Mouse (Mus musculus) liver, embryonic 13.5 days (tissue): ENCODE measurements around the gene Cradd. TPM values are rescaled to one million over a fixed set of nuclear protein-coding genes. Genes with fewer than 3 reads are reported as not detected.

Source experiments
- ATAC-seq: fragments of 200-750 bp; cut with Nextera tagmentation; 2 replicates; pipeline ENCODE4 v1.8.0; 2017; ENCODE audit warnings: low read depth, mild to moderate bottlenecking, moderate number of reproducible peaks, moderate library complexity
- DNase-seq: peaks from one replicate; pipeline ENCODE4 v3.0.0; 2022
- H3K27ac ChIP-seq: fragments of 300-500 bp; sonication (generic); 2 replicates; pipeline ENCODE4 v1.5.1; 2015; ENCODE audit warnings: moderate library complexity, mild to moderate bottlenecking, inconsistent platforms
- H3K27me3 ChIP-seq: fragments of 300-500 bp; sonication (generic); 2 replicates; pipeline ENCODE4 v1.6.1; 2015; ENCODE audit warnings: mild to moderate bottlenecking, inconsistent platforms
- H3K36me3 ChIP-seq: fragments of 300-500 bp; sonication (generic); 2 replicates; pipeline ENCODE4 v1.6.1; 2015; ENCODE audit warnings: mild to moderate bottlenecking, inconsistent platforms
- H3K4me1 ChIP-seq: fragments of 300-500 bp; sonication (generic); replicated peaks from 2 replicates; pipeline ENCODE4 v1.6.1; 2015; ENCODE audit warnings: inconsistent platforms
- H3K4me2 ChIP-seq: fragments of 300-500 bp; sonication (generic); 2 replicates; pipeline ENCODE4 v1.6.1; 2015; ENCODE audit warnings: inconsistent platforms, mild to moderate bottlenecking, moderate library complexity
- H3K4me3 ChIP-seq: fragments of 300-500 bp; sonication (generic); replicated peaks from 2 replicates; pipeline ENCODE4 v1.5.1; 2015; ENCODE audit warnings: mild to moderate bottlenecking, inconsistent platforms
- H3K9ac ChIP-seq: fragments of 300-500 bp; sonication (generic); 2 replicates; pipeline ENCODE4 v1.6.1; 2015; ENCODE audit warnings: mild to moderate bottlenecking, inconsistent platforms
- H3K9me3 ChIP-seq: fragments of 300-500 bp; sonication (generic); replicated peaks from 2 replicates; pipeline ENCODE4 v1.6.1; 2016; ENCODE audit warnings: inconsistent platforms
- WGBS: fragments of 180-500 bp; shearing (Covaris S2); methylation state at CpG from one replicate; pipeline ENCODE4 v1.1.7; 2015; ENCODE audit not compliant: insufficient replicate concordance; 5-methylcytosine and 5-hydroxymethylcytosine counted together
- polyA plus RNA-seq: library from polyadenylated mRNA; unstranded; fragments of >200 nt; fragmentation: Nextera tagmentation; extraction: Ambion mirVana; gene quantifications from 2 replicates; pipeline ENCODE4 v1.2.1, GENCODE M21; 2015

The Cradd gene
- polyA plus RNA-seq, 1 experiment from 2014 or later, result 3.3 TPM

- Histone ChIP-seq H3K4me1 (peaks cover 5% of the 10 kb centered on the region), H3K27ac (no peak overlapping the region), H3K27me3 (no peaks in the 10 kb centered on the region), H3K9me3 (no peaks in the 10 kb centered on the region), H3K9ac (no peak overlapping the region), H3K36me3 (no peaks in the 10 kb centered on the region), H3K4me3 (no peak overlapping the region), H3K4me2 (no peak overlapping the region)
- WGBS, result 70% methylated on average over 25 of the region's 26 CpGs
- no peak for DNase-seq
- ATAC-seq, result no peak
Observed at GRCm38 (mm10) chr10:95175423-95176120, 148.4 kb downstream of the Cradd start.

GRCm38 (mm10) chr10:95174260-95174659 is 149.7 kb downstream of the Cradd start:
- Histone ChIP-seq H3K4me3 (no peak overlapping the region), H3K27me3 (no peaks in the 10 kb centered on the region), H3K4me1 (no peaks in the 10 kb centered on the region), H3K4me2 (no peak overlapping the region), H3K27ac (no peak overlapping the region), H3K9me3 (no peaks in the 10 kb centered on the region), H3K36me3 (no peaks in the 10 kb centered on the region), H3K9ac (no peak overlapping the region)
- DNase-seq (no peak), ATAC-seq (no peak)
- WGBS, result 64% methylated on average over 6 of the region's 6 CpGs

- no peaks in the 10 kb centered on the region for H3K36me3 ChIP-seq
- WGBS, result 66% methylated on average over 9 of the region's 9 CpGs
- no peak for ATAC-seq
Observed at GRCm38 (mm10) chr10:95170721-95171354, 153.1 kb downstream of the Cradd start.

GRCm38 (mm10) chr10:95164949-95165348 is 159.0 kb downstream of the Cradd start:
- WGBS, result 47% methylated on average over 2 of the region's 2 CpGs
- ATAC-seq, result no peak
- no peaks in the 10 kb centered on the region for H3K27me3 ChIP-seq
- no peak overlapping the region for H3K4me3 ChIP-seq
- H3K4me1 ChIP-seq, result no peaks in the 10 kb centered on the region
- no peaks in the 10 kb centered on the region for H3K36me3 ChIP-seq
- H3K9ac ChIP-seq, result no peak overlapping the region
- H3K9me3 ChIP-seq, result no peaks in the 10 kb centered on the region
- H3K4me2 ChIP-seq, result no peak overlapping the region
- H3K27ac ChIP-seq, result no peak overlapping the region
- DNase-seq, result no peak

More at GRCm38 (mm10) chr10:95170721-95171354, 153.1 kb downstream of the Cradd start:
- Histone ChIP-seq H3K9me3 (no peaks in the 10 kb centered on the region), H3K27me3 (no peaks in the 10 kb centered on the region), H3K4me1 (no peaks in the 10 kb centered on the region), H3K4me2 (no peak overlapping the region), H3K9ac (no peak overlapping the region), H3K27ac (no peak overlapping the region), H3K4me3 (no peak overlapping the region)
- no peak for DNase-seq

- H3K4me3 ChIP-seq, result no peak overlapping the region
- no peak overlapping the region for H3K9ac ChIP-seq
- no peaks in the 10 kb centered on the region for H3K36me3 ChIP-seq
- no peaks in the 10 kb centered on the region for H3K4me1 ChIP-seq
- DNase-seq, result no peak
- no peak overlapping the region; the same call in 1 of the 2 replicates for H3K27ac ChIP-seq
- no peaks in the 10 kb centered on the region for H3K9me3 ChIP-seq
- H3K27me3 ChIP-seq, result 0 out of 2 replicates have a peak, but pooled peaks cover 3% of the 10 kb centered on the region
- no peak for ATAC-seq
- no peak overlapping the region for H3K4me2 ChIP-seq
- WGBS, result 45% methylated on average over 8 of the region's 8 CpGs
Observed at GRCm38 (mm10) chr10:95162691-95163374, 161.1 kb downstream of the Cradd start.

GRCm38 (mm10) chr10:95159675-95160256 is 164.2 kb downstream of the Cradd start:
- Histone ChIP-seq H3K9ac (no peak overlapping the region), H3K27ac (no peak overlapping the region), H3K9me3 (no peaks in the 10 kb centered on the region), H3K27me3 (0 out of 2 replicates have a peak, but pooled peaks cover 3% of the 10 kb centered on the region), H3K4me3 (no peak overlapping the region), H3K4me1 (no peaks in the 10 kb centered on the region), H3K4me2 (no peak overlapping the region), H3K36me3 (no peaks in the 10 kb centered on the region)
- WGBS, result 50% methylated on average over 9 of the region's 9 CpGs
- ATAC-seq, result no peak
- DNase-seq, result no peak

GRCm38 (mm10) chr10:95156410-95156809 is 167.5 kb downstream of the Cradd start:
- H3K9me3 ChIP-seq, result no peaks in the 10 kb centered on the region
- H3K9ac ChIP-seq, result no peak overlapping the region
- 0 out of 2 replicates have a peak, but pooled peaks cover 3% of the 10 kb centered on the region for H3K27me3 ChIP-seq
- no peak overlapping the region for H3K4me2 ChIP-seq
- no peak overlapping the region for H3K4me3 ChIP-seq
- no peak for DNase-seq
- no peaks in the 10 kb centered on the region for H3K36me3 ChIP-seq
- no peak for ATAC-seq
- H3K4me1 ChIP-seq, result no peaks in the 10 kb centered on the region
- H3K27ac ChIP-seq, result no peak overlapping the region
- 83% methylated on average over 5 of the region's 7 CpGs for whole genome bisulfite sequencing

- H3K4me3 ChIP-seq, result no peak overlapping the region
- DNase-seq (no peak), ATAC-seq (no peak)
- no peak overlapping the region for H3K9ac ChIP-seq
- no peaks in the 10 kb centered on the region for H3K4me1 ChIP-seq
- no peak overlapping the region for H3K4me2 ChIP-seq
- no peaks in the 10 kb centered on the region for H3K36me3 ChIP-seq
- WGBS, result 24% methylated on average over 1 of the region's 1 CpGs
- no peaks in the 10 kb centered on the region for H3K9me3 ChIP-seq
- no peak overlapping the region for H3K27ac ChIP-seq
- H3K27me3 ChIP-seq, result 0 out of 2 replicates have a peak, but pooled peaks cover 2% of the 10 kb centered on the region
Observed at GRCm38 (mm10) chr10:95154675-95155074, 169.3 kb downstream of the Cradd start.

GRCm38 (mm10) chr10:95153224-95153623 is 170.7 kb downstream of the Cradd start:
- Histone ChIP-seq H3K4me1 (no peaks in the 10 kb centered on the region), H3K4me3 (no peak overlapping the region), H3K4me2 (no peak overlapping the region), H3K9ac (no peak overlapping the region), H3K27me3 (no peaks in the 10 kb centered on the region), H3K9me3 (no peaks in the 10 kb centered on the region), H3K27ac (no peak overlapping the region), H3K36me3 (no peaks in the 10 kb centered on the region)
- ATAC-seq, result no peak
- no peak for DNase-seq
- 60% methylated on average over 7 of the region's 7 CpGs for WGBS

GRCm38 (mm10) chr10:95152503-95152989 is 171.4 kb downstream of the Cradd start:
- Histone ChIP-seq H3K27me3 (no peaks in the 10 kb centered on the region), H3K9me3 (no peaks in the 10 kb centered on the region), H3K4me2 (no peak overlapping the region), H3K4me3 (no peak overlapping the region), H3K27ac (no peak overlapping the region), H3K4me1 (no peaks in the 10 kb centered on the region), H3K9ac (no peak overlapping the region), H3K36me3 (no peaks in the 10 kb centered on the region)
- ATAC-seq, result no peak
- no peak for DNase-seq
- WGBS, result 71% methylated on average over 9 of the region's 9 CpGs
